Mouse (Mus musculus) neural tube, embryonic 14.5 days (tissue): Measurements from ENCODE around the gene Aatf. TPM values are rescaled to one million over a fixed set of nuclear protein-coding genes. Genes with fewer than 3 reads are reported as not detected.

Experiments
- ATAC-seq: fragments of 200-750 bp; cut with Nextera tagmentation; 2 replicates; pipeline ENCODE4 v1.8.0; 2017; ENCODE audit warnings: low read depth, mild to moderate bottlenecking, moderate TSS enrichment, moderate library complexity
- H3K27ac ChIP-seq: fragments of 300-500 bp; sonication (generic); 2 replicates; pipeline ENCODE4 v1.5.1; 2014; ENCODE audit warnings: low read depth, mild to moderate bottlenecking, control low read depth, low read length, moderate library complexity, mixed read lengths
- H3K27me3 ChIP-seq: fragments of 300-500 bp; sonication (generic); 2 replicates; pipeline ENCODE4 v1.6.1; 2014; ENCODE audit warnings: low read length; ENCODE audit not compliant: control insufficient read depth, insufficient read depth
- H3K36me3 ChIP-seq: fragments of 300-500 bp; sonication (generic); 2 replicates; pipeline ENCODE4 v1.6.1; 2014; ENCODE audit warnings: low read length, mixed read lengths; ENCODE audit not compliant: control insufficient read depth, insufficient read depth
- H3K4me1 ChIP-seq: fragments of 300-500 bp; sonication (generic); 2 replicates; pipeline ENCODE4 v1.6.1; 2014; ENCODE audit warnings: low read length; ENCODE audit not compliant: control insufficient read depth, insufficient read depth
- H3K4me2 ChIP-seq: fragments of 300-500 bp; sonication (generic); 2 replicates; pipeline ENCODE4 v1.6.1; 2014; ENCODE audit warnings: mild to moderate bottlenecking, low read depth, low read length, control low read depth
- H3K4me3 ChIP-seq: fragments of 300-500 bp; sonication (generic); 2 replicates; pipeline ENCODE4 v1.5.1; 2014; ENCODE audit warnings: low read depth, low read length, control low read depth, mixed read lengths
- H3K9ac ChIP-seq: fragments of 300-500 bp; sonication (generic); replicated peaks from 2 replicates; pipeline ENCODE4 v1.6.1; 2014; ENCODE audit warnings: low read depth, mild to moderate bottlenecking, control low read depth, low read length, mixed read lengths
- H3K9me3 ChIP-seq: fragments of 300-500 bp; sonication (generic); 2 replicates; pipeline ENCODE4 v1.6.1; 2016; ENCODE audit warnings: low read length; ENCODE audit not compliant: control insufficient read depth
- WGBS: fragments of 180-500 bp; shearing (Covaris S2); extraction: QIAGEN DNeasy Blood & Tissue Kit; methylation state at CpG from one replicate; pipeline ENCODE4 v1.1.7; 2014; 5-methylcytosine and 5-hydroxymethylcytosine counted together
- polyA plus RNA-seq: library from polyadenylated mRNA; unstranded; fragments of >200 nt; fragmentation: Nextera tagmentation; extraction: Ambion mirVana; gene quantifications from 2 replicates; pipeline ENCODE4 v1.2.1, GENCODE M21; 2014

The Aatf gene
- 44.1 and 47.1 TPM in 2 replicates for polyA plus RNA-seq

DNA sequence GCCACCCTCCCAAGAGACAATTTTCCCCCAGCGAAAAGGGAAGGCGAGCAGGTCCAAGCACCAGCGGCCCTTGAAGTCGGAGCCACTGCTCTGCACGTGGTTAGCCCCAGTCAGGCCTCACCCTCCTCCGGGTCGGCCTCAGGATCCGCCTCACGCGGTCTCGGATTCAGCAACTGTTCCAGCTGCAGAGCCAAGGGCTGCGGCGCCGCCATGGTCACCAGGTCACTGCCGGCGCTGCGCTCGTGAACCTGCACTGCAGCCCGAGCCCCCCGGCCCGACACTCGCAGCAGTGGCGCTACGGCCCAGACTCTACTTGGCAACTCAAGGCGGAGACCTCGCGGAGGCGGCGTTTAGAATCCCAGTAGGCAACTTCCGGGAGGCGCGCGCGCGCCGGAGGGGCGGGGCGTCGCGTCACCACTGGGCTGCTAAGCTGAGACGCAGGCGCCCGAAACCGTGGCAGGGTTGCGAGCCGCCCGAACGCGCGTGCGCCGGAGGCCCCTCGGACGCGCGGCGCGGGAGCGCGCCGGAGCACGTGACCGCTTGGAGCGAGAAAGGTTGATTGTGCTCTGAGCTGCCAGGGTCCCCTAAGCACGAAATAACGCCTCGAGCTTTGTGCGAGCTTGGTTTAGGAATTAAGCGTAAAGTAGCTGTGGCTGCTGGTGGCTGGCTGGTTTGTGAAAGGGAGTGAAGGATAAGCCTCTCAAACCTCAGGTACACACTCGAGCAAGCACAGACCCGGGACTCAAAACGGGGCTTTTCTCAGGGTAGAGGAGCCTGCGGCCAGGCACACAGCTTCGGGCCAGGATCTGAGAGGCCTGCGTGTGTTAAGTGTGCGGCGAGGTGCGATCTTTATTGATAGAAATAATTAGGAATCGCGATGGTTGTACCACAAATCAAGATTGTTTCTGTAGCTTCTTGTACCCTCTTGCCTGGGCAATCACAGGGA is at the start of gene Aatf:
Gene Aatf (minus strand): TSS at position 352 of the 946 bp plus-strand sequence.
- Histone ChIP-seq H3K4me2 (peak within 1 kb of the TSS; percentile 93), H3K4me1 (peaks cover 14% of the 10 kb centered on the region; the same call in 1 of the 2 replicates), H3K36me3 (peaks cover 7% of the 10 kb centered on the region; the same call in 1 of the 2 replicates), H3K9me3 (no peaks in the 10 kb centered on the region), H3K4me3 (peak within 1 kb of the TSS; percentile 75), H3K27ac (peak within 1 kb of the TSS; percentile 91), H3K27me3 (peaks cover 13% of the 10 kb centered on the region), H3K9ac (peak within 1 kb of the TSS; percentile 70)
- peak; percentile 97 for ATAC-seq
- under 1% methylated on average over 79 of the region's 80 CpGs for WGBS

DNA sequence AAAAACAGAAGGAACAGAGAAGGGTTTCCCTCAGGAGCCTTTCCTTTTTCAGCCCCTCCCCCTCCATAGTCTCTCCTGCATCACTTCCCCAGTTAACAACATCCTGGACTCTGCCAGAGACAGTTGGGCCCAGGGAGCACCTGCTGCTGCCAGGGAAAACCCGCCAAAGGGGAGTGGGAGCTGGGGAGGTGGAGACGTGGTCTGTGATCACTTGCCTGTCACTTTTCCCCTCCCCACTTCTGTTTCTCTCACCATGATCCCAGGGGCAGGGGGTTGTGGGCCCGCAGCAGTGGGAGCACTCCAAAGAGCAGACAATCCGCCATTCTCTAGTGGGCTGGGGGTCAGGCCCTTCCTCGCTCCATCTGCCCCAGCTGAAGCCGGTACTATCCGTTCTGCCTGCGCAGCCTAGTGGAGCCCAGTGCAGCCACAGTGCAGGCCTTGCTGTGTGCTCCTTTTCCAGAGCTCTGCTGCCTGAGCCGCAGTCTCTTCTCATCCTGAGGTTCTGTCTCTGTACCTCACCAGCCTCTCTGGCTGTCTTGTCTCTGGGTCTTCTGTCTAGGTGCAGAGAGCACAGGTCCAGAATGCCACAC is 49.5 kb upstream of the Aatf start:
- no peak overlapping the region for H3K4me2 ChIP-seq
- H3K27me3 ChIP-seq, result no peaks in the 10 kb centered on the region
- no peak for ATAC-seq
- WGBS, result 15% methylated on average over 9 of the region's 9 CpGs
- 0 out of 2 replicates have a peak, but pooled peaks cover 2% of the 10 kb centered on the region for H3K4me1 ChIP-seq
- no peak overlapping the region for H3K27ac ChIP-seq
- no peaks in the 10 kb centered on the region for H3K36me3 ChIP-seq
- no peaks in the 10 kb centered on the region for H3K9me3 ChIP-seq
- H3K9ac ChIP-seq, result no peak overlapping the region
- H3K4me3 ChIP-seq, result no peak overlapping the region

DNA sequence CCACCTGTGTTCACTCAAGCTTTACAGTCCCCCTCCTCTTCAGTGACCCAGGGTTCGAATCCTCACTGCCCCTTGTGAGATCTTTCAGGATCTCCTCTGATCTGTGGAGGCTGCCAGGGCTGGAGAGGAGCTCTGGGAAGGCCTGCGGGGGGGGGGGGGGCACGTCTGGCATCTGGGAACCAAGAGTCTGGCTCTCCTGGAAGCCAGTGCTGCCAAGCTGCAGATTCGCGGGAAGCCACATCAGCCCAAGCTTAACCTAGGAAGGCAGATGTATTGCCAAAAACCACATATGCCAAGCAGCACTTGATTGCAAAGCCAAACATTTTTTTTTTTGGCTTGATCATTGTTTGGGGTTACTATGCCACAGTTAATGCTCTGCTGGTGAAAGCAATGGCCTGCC is 48.2 kb upstream of the Aatf start:
- H3K27ac ChIP-seq, result no peak overlapping the region
- H3K9ac ChIP-seq, result no peak overlapping the region
- WGBS, result 81% methylated on average over 4 of the region's 5 CpGs
- H3K4me2 ChIP-seq, result no peak overlapping the region
- no peaks in the 10 kb centered on the region for H3K36me3 ChIP-seq
- no peak overlapping the region for H3K4me3 ChIP-seq
- H3K9me3 ChIP-seq, result no peaks in the 10 kb centered on the region
- H3K4me1 ChIP-seq, result 0 out of 2 replicates have a peak, but pooled peaks cover 2% of the 10 kb centered on the region
- H3K27me3 ChIP-seq, result no peaks in the 10 kb centered on the region
- ATAC-seq, result no peak

DNA sequence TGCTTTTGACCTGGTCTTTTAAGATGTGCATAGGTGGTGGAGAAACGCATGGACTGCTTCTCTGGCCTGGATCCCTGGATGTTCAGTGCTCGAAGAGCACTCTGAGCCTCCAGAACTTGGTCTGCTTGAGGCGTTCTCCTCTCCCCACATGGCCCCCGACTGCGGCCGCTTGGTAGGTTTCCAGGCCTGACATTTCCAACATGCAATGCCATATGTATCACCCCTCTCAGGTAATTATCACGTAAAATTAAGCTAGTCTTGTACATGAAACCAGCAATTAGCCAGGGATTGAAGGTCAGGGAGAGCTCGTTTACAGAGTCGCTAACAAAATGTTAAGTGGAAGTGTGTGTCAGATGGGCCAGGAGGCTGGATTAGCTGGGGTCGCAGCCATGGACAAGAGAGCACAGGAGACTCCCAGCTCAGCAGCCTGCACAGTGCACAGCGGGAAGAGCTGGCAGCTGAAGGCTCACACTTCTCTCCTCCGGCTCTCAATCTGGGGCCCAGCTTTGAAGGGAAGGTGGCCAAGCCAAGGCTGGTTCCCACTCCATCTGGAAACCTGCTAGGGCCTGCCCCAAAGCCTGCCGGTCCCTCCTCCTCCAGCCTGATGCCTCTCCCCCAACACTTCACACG is 40.6 kb upstream of the Aatf start:
- ATAC-seq, result no peak

DNA sequence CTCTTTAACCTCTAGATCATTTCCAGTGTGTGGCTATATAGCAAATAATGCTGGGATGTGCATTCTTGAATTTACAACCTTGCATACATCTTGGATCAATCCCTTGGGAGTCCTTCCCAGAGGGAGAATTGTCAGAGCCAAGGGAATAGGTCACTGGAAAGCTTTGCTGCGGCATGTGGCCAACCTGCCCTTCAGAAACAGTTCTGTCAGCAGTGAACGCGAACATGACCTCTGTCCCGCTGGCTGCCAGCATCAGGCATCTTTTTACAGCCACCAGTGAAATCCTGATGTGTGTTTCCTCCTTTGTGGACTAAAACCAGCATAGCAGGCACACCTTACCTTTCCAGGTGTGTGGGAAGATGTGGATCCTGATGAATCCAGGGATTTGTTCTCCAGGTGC is 38.0 kb upstream of the Aatf start:
- H3K9me3 ChIP-seq, result no peaks in the 10 kb centered on the region
- H3K4me3 ChIP-seq, result no peak overlapping the region
- peaks cover 3% of the 10 kb centered on the region; the same call in 1 of the 2 replicates for H3K27me3 ChIP-seq
- no peak overlapping the region for H3K27ac ChIP-seq
- WGBS, result 77% methylated on average over 4 of the region's 4 CpGs
- no peaks in the 10 kb centered on the region for H3K4me1 ChIP-seq
- no peak for ATAC-seq
- H3K4me2 ChIP-seq, result no peak overlapping the region
- H3K9ac ChIP-seq, result no peak overlapping the region
- no peaks in the 10 kb centered on the region for H3K36me3 ChIP-seq

More for the DNA sequence above, 40.6 kb upstream of the Aatf start:
- Histone ChIP-seq H3K27me3 (peaks cover 3% of the 10 kb centered on the region; the same call in 1 of the 2 replicates), H3K9ac (no peak overlapping the region), H3K9me3 (no peaks in the 10 kb centered on the region), H3K4me3 (no peak overlapping the region), H3K4me2 (no peak overlapping the region), H3K4me1 (no peaks in the 10 kb centered on the region), H3K36me3 (no peaks in the 10 kb centered on the region), H3K27ac (no peak overlapping the region)
- WGBS, result 85% methylated on average over 14 of the region's 14 CpGs

DNA sequence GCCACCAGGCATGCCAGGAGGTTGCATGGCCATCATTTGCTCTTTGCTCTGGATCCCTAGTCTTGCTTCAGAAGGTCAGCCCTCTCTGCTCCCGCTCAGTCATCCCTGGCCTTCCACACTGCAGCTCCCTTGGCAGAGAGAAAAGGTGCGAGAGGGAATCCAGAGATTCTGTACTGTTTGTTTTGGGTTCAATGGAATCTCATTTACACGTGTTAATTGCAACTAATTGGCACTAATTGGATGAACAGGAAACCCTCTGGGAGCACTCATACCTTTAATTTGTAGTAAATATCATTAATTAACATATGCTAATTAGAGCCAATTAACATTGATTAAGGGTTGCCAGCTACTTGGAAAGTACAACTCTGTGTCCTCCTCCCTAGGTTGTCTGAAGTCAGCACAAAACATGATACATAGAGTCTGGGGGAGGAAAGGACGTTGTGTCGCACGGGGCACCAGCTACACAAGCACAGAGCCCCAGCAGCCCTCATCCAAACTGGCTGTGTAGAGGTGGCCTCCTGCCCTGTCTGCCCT is 36.0 kb upstream of the Aatf start:
- ATAC-seq, result no peak
- Histone ChIP-seq H3K27ac (no peak overlapping the region), H3K27me3 (peaks cover 3% of the 10 kb centered on the region; the same call in 1 of the 2 replicates), H3K4me1 (no peaks in the 10 kb centered on the region), H3K9ac (no peak overlapping the region), H3K9me3 (no peaks in the 10 kb centered on the region), H3K4me3 (no peak overlapping the region), H3K4me2 (no peak overlapping the region), H3K36me3 (no peaks in the 10 kb centered on the region)
- 34% methylated on average over 6 of the region's 6 CpGs for WGBS

DNA sequence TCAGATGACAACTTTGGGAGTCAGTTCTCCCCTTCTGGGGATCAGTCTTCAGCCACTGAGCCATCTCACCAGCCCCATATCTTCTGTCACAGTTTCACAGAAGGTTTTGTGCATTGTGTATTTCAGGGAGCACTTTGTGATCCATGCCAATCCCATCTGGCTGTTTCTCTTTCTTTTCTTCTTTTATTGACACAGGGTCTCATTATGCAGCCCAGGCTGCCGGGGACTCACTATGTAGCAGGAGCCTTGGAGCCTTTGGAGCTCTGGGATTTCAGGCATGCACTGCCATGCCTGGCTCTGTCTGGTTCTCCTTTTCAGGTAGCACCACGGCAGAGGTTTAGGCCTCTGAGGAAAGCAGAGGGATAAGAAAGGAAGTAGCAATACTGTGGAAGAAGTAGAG is 35.0 kb upstream of the Aatf start:
- H3K4me3 ChIP-seq, result no peak overlapping the region
- no peaks in the 10 kb centered on the region for H3K4me1 ChIP-seq
- H3K9ac ChIP-seq, result no peak overlapping the region
- no peak overlapping the region for H3K4me2 ChIP-seq
- peaks cover 3% of the 10 kb centered on the region; the same call in 1 of the 2 replicates for H3K27me3 ChIP-seq
- WGBS, result 34% methylated on average over 2 of the region's 2 CpGs
- H3K9me3 ChIP-seq, result no peaks in the 10 kb centered on the region
- no peak for ATAC-seq
- H3K36me3 ChIP-seq, result no peaks in the 10 kb centered on the region
- H3K27ac ChIP-seq, result no peak overlapping the region

DNA sequence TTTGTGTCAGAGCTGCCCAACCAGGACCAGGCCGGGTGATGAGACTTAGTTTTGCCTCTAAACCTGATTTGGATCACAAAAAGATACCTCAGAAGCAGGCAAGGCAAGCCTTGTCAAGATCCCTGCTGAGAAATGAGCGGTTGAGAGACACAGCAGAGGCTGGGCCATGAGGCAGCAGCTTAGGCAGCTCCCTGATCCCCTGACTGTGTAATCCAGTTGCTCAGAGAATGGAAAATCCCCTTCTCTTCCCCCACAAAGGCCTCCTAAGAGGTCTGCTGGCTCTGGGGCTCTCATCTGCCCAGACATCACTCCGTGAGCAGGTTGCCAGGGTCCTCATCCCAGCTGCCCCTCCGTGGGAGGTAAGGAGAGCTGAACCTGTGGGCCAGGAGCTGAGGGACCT is 26.7 kb upstream of the Aatf start:
- Histone ChIP-seq H3K4me1 (no peaks in the 10 kb centered on the region), H3K36me3 (no peaks in the 10 kb centered on the region; the same call in 1 of the 2 replicates), H3K4me3 (no peak overlapping the region), H3K9me3 (no peaks in the 10 kb centered on the region), H3K27me3 (no peaks in the 10 kb centered on the region), H3K27ac (no peak overlapping the region), H3K4me2 (no peak overlapping the region), H3K9ac (no peak overlapping the region)
- no peak for ATAC-seq
- 17% methylated on average over 4 of the region's 4 CpGs for WGBS
